Mouse (Mus musculus): ENCODE results near the gene Hdac9. TPM values are rescaled to one million over a fixed set of nuclear protein-coding genes. Genes with fewer than 3 reads are reported as not detected.
A peak's percentile ranks its signal among the peaks of the same experiment; 100 is the strongest.

The Hdac9 gene
- 14.8 and 25.3 TPM in 2 replicates for polyA plus RNA-seq (2016; fragmentation: Nextera tagmentation; extraction: Ambion mirVana)

- Histone ChIP-seq H3K27ac (no peak within 1 kb of the TSS), H3K27me3 (ENCODE audit: insufficient read depth, poor library complexity, severe bottlenecking) (no peaks in the 10 kb centered on the region), H3K4me3 (no peak within 1 kb of the TSS), H3K9me3 (no peaks in the 10 kb centered on the region), H3K4me1 (no peaks in the 10 kb centered on the region), H3K36me3 (no peaks in the 10 kb centered on the region)
- WGBS: 48% methylated on average over 1 of the region's 1 CpGs
- no peak for DNase-seq (ENCODE audit: low spot score)
These were observed at the start of gene Hdac9 for GRCm38 (mm10) chr12:34916995-34917394. Gene Hdac9, minus strand, starts transcription at chr12:34917095.

GRCm38 (mm10) chr12:34949066-34949706, 32.3 kb upstream of the Hdac9 start:
- H3K9me3 ChIP-seq: 0 out of 2 replicates have a peak, but pooled peaks cover 4% of the 10 kb centered on the region
- no peaks in the 10 kb centered on the region for H3K4me1 ChIP-seq
- H3K4me3 ChIP-seq: no peak overlapping the region
- H3K36me3 ChIP-seq: no peaks in the 10 kb centered on the region
- WGBS: 75% methylated on average over 6 of the region's 6 CpGs
- no peak for DNase-seq (ENCODE audit: low spot score)
- H3K27me3 ChIP-seq (ENCODE audit: insufficient read depth, poor library complexity, severe bottlenecking): no peaks in the 10 kb centered on the region
- H3K27ac ChIP-seq: no peak overlapping the region

GRCm38 (mm10) chr12:34937918-34938317, 21.0 kb upstream of the Hdac9 start:
- no peak for DNase-seq (ENCODE audit: low spot score)
- WGBS: 100% methylated on average over 1 of the region's 1 CpGs
- H3K36me3 ChIP-seq: no peaks in the 10 kb centered on the region
- H3K9me3 ChIP-seq: 0 out of 2 replicates have a peak, but pooled peaks cover 7% of the 10 kb centered on the region
- no peaks in the 10 kb centered on the region for H3K4me1 ChIP-seq
- no peaks in the 10 kb centered on the region for H3K27me3 ChIP-seq (ENCODE audit: insufficient read depth, poor library complexity, severe bottlenecking)
- no peak overlapping the region for H3K4me3 ChIP-seq
- H3K27ac ChIP-seq: no peak overlapping the region

GRCm38 (mm10) chr12:34908008-34908407, 8.9 kb downstream of the Hdac9 start:
- no peak for DNase-seq (ENCODE audit: low spot score)
- 53% methylated on average over 2 of the region's 2 CpGs for WGBS
- H3K9me3 ChIP-seq: no peaks in the 10 kb centered on the region
- no peak overlapping the region for H3K27ac ChIP-seq
- H3K27me3 ChIP-seq (ENCODE audit: insufficient read depth, poor library complexity, severe bottlenecking): peaks cover 20% of the 10 kb centered on the region
- H3K4me1 ChIP-seq: no peaks in the 10 kb centered on the region
- no peaks in the 10 kb centered on the region for H3K36me3 ChIP-seq
- H3K4me3 ChIP-seq: no peak overlapping the region

GRCm38 (mm10) chr12:34907506-34907850, 9.4 kb downstream of the Hdac9 start:
- no peaks in the 10 kb centered on the region for H3K4me1 ChIP-seq
- H3K4me3 ChIP-seq: peak overlapping the region; percentile 84
- H3K27me3 ChIP-seq (ENCODE audit: insufficient read depth, poor library complexity, severe bottlenecking): peaks cover 20% of the 10 kb centered on the region
- H3K36me3 ChIP-seq: no peaks in the 10 kb centered on the region
- H3K9me3 ChIP-seq: no peaks in the 10 kb centered on the region
- WGBS: 3% methylated on average over 10 of the region's 10 CpGs
- peak overlapping the region; percentile 83; the same call in 1 of the 2 replicates for H3K27ac ChIP-seq
- no peak for DNase-seq (ENCODE audit: low spot score)

GRCm38 (mm10) chr12:34906704-34907505, 10.0 kb downstream of the Hdac9 start:
- H3K27me3 ChIP-seq (ENCODE audit: insufficient read depth, poor library complexity, severe bottlenecking): peaks cover 20% of the 10 kb centered on the region
- no peaks in the 10 kb centered on the region for H3K9me3 ChIP-seq
- peak overlapping the region; percentile 83 for H3K27ac ChIP-seq
- no peaks in the 10 kb centered on the region for H3K4me1 ChIP-seq
- DNase-seq (ENCODE audit: low spot score): no peak
- WGBS: 1% methylated on average over 98 of the region's 107 CpGs
- H3K4me3 ChIP-seq: peak overlapping the region; percentile 84
- no peaks in the 10 kb centered on the region for H3K36me3 ChIP-seq

- peak overlapping the region; percentile 84 for H3K4me3 ChIP-seq
- H3K27me3 ChIP-seq (ENCODE audit: insufficient read depth, poor library complexity, severe bottlenecking): peaks cover 20% of the 10 kb centered on the region
- peak overlapping the region; percentile 83; the same call in 1 of the 2 replicates for H3K27ac ChIP-seq
- H3K36me3 ChIP-seq: no peaks in the 10 kb centered on the region
- no peaks in the 10 kb centered on the region for H3K4me1 ChIP-seq
- DNase-seq (ENCODE audit: low spot score): no peak
- 0% methylated on average over 10 of the region's 10 CpGs for WGBS
- H3K9me3 ChIP-seq: no peaks in the 10 kb centered on the region
These were observed 10.6 kb downstream of the Hdac9 start for GRCm38 (mm10) chr12:34906376-34906703.

- Histone ChIP-seq H3K27ac (no peak overlapping the region), H3K27me3 (ENCODE audit: insufficient read depth, poor library complexity, severe bottlenecking) (peaks cover 4% of the 10 kb centered on the region; the same call in 1 of the 2 replicates), H3K4me1 (no peaks in the 10 kb centered on the region), H3K36me3 (no peaks in the 10 kb centered on the region), H3K9me3 (no peaks in the 10 kb centered on the region), H3K4me3 (no peak overlapping the region)
- no peak for DNase-seq (ENCODE audit: low spot score)
- WGBS: 84% methylated on average over 8 of the region's 8 CpGs
These were observed 16.7 kb downstream of the Hdac9 start for GRCm38 (mm10) chr12:34900241-34900640.

GRCm38 (mm10) chr12:34894867-34895266, 22.0 kb downstream of the Hdac9 start:
- no peak overlapping the region for H3K4me3 ChIP-seq
- WGBS: 68% methylated on average over 5 of the region's 5 CpGs
- no peaks in the 10 kb centered on the region for H3K27me3 ChIP-seq (ENCODE audit: insufficient read depth, poor library complexity, severe bottlenecking)
- DNase-seq (ENCODE audit: low spot score): no peak
- H3K27ac ChIP-seq: no peak overlapping the region
- H3K36me3 ChIP-seq: no peaks in the 10 kb centered on the region
- no peaks in the 10 kb centered on the region for H3K4me1 ChIP-seq
- H3K9me3 ChIP-seq: no peaks in the 10 kb centered on the region

- Histone ChIP-seq H3K36me3 (no peaks in the 10 kb centered on the region), H3K4me3 (no peak overlapping the region), H3K27me3 (ENCODE audit: insufficient read depth, poor library complexity, severe bottlenecking) (no peaks in the 10 kb centered on the region), H3K9me3 (no peaks in the 10 kb centered on the region), H3K27ac (no peak overlapping the region), H3K4me1 (no peaks in the 10 kb centered on the region)
- DNase-seq (ENCODE audit: low spot score): no peak
- 80% methylated on average over 4 of the region's 4 CpGs for WGBS
These were observed 28.2 kb downstream of the Hdac9 start for GRCm38 (mm10) chr12:34888694-34889093.

GRCm38 (mm10) chr12:34874926-34875325, 42.0 kb downstream of the Hdac9 start:
- Histone ChIP-seq H3K4me3 (no peak overlapping the region), H3K27me3 (ENCODE audit: insufficient read depth, poor library complexity, severe bottlenecking) (no peaks in the 10 kb centered on the region), H3K27ac (no peak overlapping the region), H3K9me3 (no peaks in the 10 kb centered on the region), H3K4me1 (no peaks in the 10 kb centered on the region), H3K36me3 (no peaks in the 10 kb centered on the region)
- WGBS: 81% methylated on average over 2 of the region's 2 CpGs
- DNase-seq (ENCODE audit: low spot score): no peak

- no peaks in the 10 kb centered on the region for H3K9me3 ChIP-seq
- no peaks in the 10 kb centered on the region for H3K4me1 ChIP-seq
- H3K4me3 ChIP-seq: no peak overlapping the region
- H3K36me3 ChIP-seq: no peaks in the 10 kb centered on the region
- DNase-seq (ENCODE audit: low spot score): no peak
- WGBS: 78% methylated on average over 7 of the region's 7 CpGs
- H3K27me3 ChIP-seq (ENCODE audit: insufficient read depth, poor library complexity, severe bottlenecking): no peaks in the 10 kb centered on the region
- H3K27ac ChIP-seq: no peak overlapping the region
These were observed 45.9 kb downstream of the Hdac9 start for GRCm38 (mm10) chr12:34871028-34871427.

GRCm38 (mm10) chr12:34841196-34841595, 75.7 kb downstream of the Hdac9 start:
- no peaks in the 10 kb centered on the region for H3K27me3 ChIP-seq (ENCODE audit: insufficient read depth, poor library complexity, severe bottlenecking)
- no peak for DNase-seq (ENCODE audit: low spot score)
- no peaks in the 10 kb centered on the region for H3K4me1 ChIP-seq
- H3K27ac ChIP-seq: no peak overlapping the region
- H3K36me3 ChIP-seq: no peaks in the 10 kb centered on the region
- H3K9me3 ChIP-seq: no peaks in the 10 kb centered on the region
- no peak overlapping the region for H3K4me3 ChIP-seq
- WGBS: 84% methylated on average over 4 of the region's 4 CpGs
